Mouse (Mus musculus) neural tube, embryonic 14.5 days (tissue): Measurements from ENCODE around the gene Bmp5. TPM values are rescaled to one million over a fixed set of nuclear protein-coding genes. Genes with fewer than 3 reads are reported as not detected.
A peak's percentile ranks its signal among the peaks of the same experiment; 100 is the strongest.

Source experiments
- ATAC-seq: fragments of 200-750 bp; cut with Nextera tagmentation; 2 replicates; pipeline ENCODE4 v1.8.0; 2017; ENCODE audit warnings: low read depth, mild to moderate bottlenecking, moderate TSS enrichment, moderate library complexity
- H3K27ac ChIP-seq: fragments of 300-500 bp; sonication (generic); 2 replicates; pipeline ENCODE4 v1.5.1; 2014; ENCODE audit warnings: low read depth, mild to moderate bottlenecking, control low read depth, low read length, moderate library complexity, mixed read lengths
- H3K27me3 ChIP-seq: fragments of 300-500 bp; sonication (generic); 2 replicates; pipeline ENCODE4 v1.6.1; 2014; ENCODE audit warnings: low read length; ENCODE audit not compliant: control insufficient read depth, insufficient read depth
- H3K36me3 ChIP-seq: fragments of 300-500 bp; sonication (generic); 2 replicates; pipeline ENCODE4 v1.6.1; 2014; ENCODE audit warnings: low read length, mixed read lengths; ENCODE audit not compliant: control insufficient read depth, insufficient read depth
- H3K4me1 ChIP-seq: fragments of 300-500 bp; sonication (generic); 2 replicates; pipeline ENCODE4 v1.6.1; 2014; ENCODE audit warnings: low read length; ENCODE audit not compliant: control insufficient read depth, insufficient read depth
- H3K4me2 ChIP-seq: fragments of 300-500 bp; sonication (generic); 2 replicates; pipeline ENCODE4 v1.6.1; 2014; ENCODE audit warnings: mild to moderate bottlenecking, low read depth, low read length, control low read depth
- H3K4me3 ChIP-seq: fragments of 300-500 bp; sonication (generic); 2 replicates; pipeline ENCODE4 v1.5.1; 2014; ENCODE audit warnings: low read depth, low read length, control low read depth, mixed read lengths
- H3K9ac ChIP-seq: fragments of 300-500 bp; sonication (generic); replicated peaks from 2 replicates; pipeline ENCODE4 v1.6.1; 2014; ENCODE audit warnings: low read depth, mild to moderate bottlenecking, control low read depth, low read length, mixed read lengths
- H3K9me3 ChIP-seq: fragments of 300-500 bp; sonication (generic); 2 replicates; pipeline ENCODE4 v1.6.1; 2016; ENCODE audit warnings: low read length; ENCODE audit not compliant: control insufficient read depth
- WGBS: fragments of 180-500 bp; shearing (Covaris S2); extraction: QIAGEN DNeasy Blood & Tissue Kit; methylation state at CpG from one replicate; pipeline ENCODE4 v1.1.7; 2014; 5-methylcytosine and 5-hydroxymethylcytosine counted together
- polyA plus RNA-seq: library from polyadenylated mRNA; unstranded; fragments of >200 nt; fragmentation: Nextera tagmentation; extraction: Ambion mirVana; gene quantifications from 2 replicates; pipeline ENCODE4 v1.2.1, GENCODE M21; 2014

Bmp5 gene
- polyA plus RNA-seq, 1 experiment from 2014 or later: 0.28 TPM

- no peaks in the 10 kb centered on the region for H3K27me3 ChIP-seq
- no peaks in the 10 kb centered on the region for H3K9me3 ChIP-seq
- no peaks in the 10 kb centered on the region for H3K4me1 ChIP-seq
- no peak for ATAC-seq
- H3K4me2 ChIP-seq: no peak overlapping the region
- no peak overlapping the region for H3K27ac ChIP-seq
- no peak overlapping the region for H3K4me3 ChIP-seq
- H3K9ac ChIP-seq: no peak overlapping the region
- WGBS: 85% methylated on average over 1 of the region's 1 CpGs
- no peaks in the 10 kb centered on the region for H3K36me3 ChIP-seq
These were observed 40.0 kb downstream of the Bmp5 start for GRCm38 (mm10) chr9:75815161-75815560.

- WGBS: 87% methylated on average over 5 of the region's 5 CpGs
These were observed 43.2 kb downstream of the Bmp5 start for GRCm38 (mm10) chr9:75818400-75818799.

GRCm38 (mm10) chr9:75832468-75832867, 57.3 kb downstream of the Bmp5 start:
- Histone ChIP-seq H3K9ac (no peak overlapping the region), H3K36me3 (no peaks in the 10 kb centered on the region), H3K9me3 (no peaks in the 10 kb centered on the region), H3K27ac (no peak overlapping the region), H3K4me3 (no peak overlapping the region), H3K4me2 (no peak overlapping the region), H3K27me3 (no peaks in the 10 kb centered on the region), H3K4me1 (no peaks in the 10 kb centered on the region)
- ATAC-seq: peak; percentile 41; the same call in 1 of the 2 replicates
- 50% methylated on average over 9 of the region's 9 CpGs for WGBS

More at GRCm38 (mm10) chr9:75818400-75818799, 43.2 kb downstream of the Bmp5 start:
- no peaks in the 10 kb centered on the region for H3K36me3 ChIP-seq
- no peak overlapping the region for H3K9ac ChIP-seq
- H3K27ac ChIP-seq: no peak overlapping the region
- no peak overlapping the region for H3K4me2 ChIP-seq
- H3K27me3 ChIP-seq: no peaks in the 10 kb centered on the region
- no peak overlapping the region for H3K4me3 ChIP-seq
- no peaks in the 10 kb centered on the region for H3K9me3 ChIP-seq
- no peaks in the 10 kb centered on the region for H3K4me1 ChIP-seq
- no peak for ATAC-seq

GRCm38 (mm10) chr9:75833189-75833732, 58.1 kb downstream of the Bmp5 start:
- no peak overlapping the region for H3K9ac ChIP-seq
- no peaks in the 10 kb centered on the region for H3K4me1 ChIP-seq
- H3K27ac ChIP-seq: no peak overlapping the region
- H3K4me2 ChIP-seq: no peak overlapping the region
- H3K4me3 ChIP-seq: no peak overlapping the region
- 79% methylated on average over 5 of the region's 5 CpGs for WGBS
- ATAC-seq: no peak
- H3K9me3 ChIP-seq: no peaks in the 10 kb centered on the region
- no peaks in the 10 kb centered on the region for H3K27me3 ChIP-seq
- no peaks in the 10 kb centered on the region for H3K36me3 ChIP-seq

GRCm38 (mm10) chr9:75839450-75839849, 64.3 kb downstream of the Bmp5 start:
- 59% methylated on average over 3 of the region's 3 CpGs for WGBS
- H3K36me3 ChIP-seq: no peaks in the 10 kb centered on the region
- no peak for ATAC-seq

GRCm38 (mm10) chr9:75840841-75841240, 65.7 kb downstream of the Bmp5 start:
- Histone ChIP-seq H3K4me2 (no peak overlapping the region), H3K9me3 (no peaks in the 10 kb centered on the region), H3K4me3 (no peak overlapping the region), H3K36me3 (no peaks in the 10 kb centered on the region), H3K9ac (no peak overlapping the region), H3K27me3 (no peaks in the 10 kb centered on the region), H3K27ac (no peak overlapping the region), H3K4me1 (no peaks in the 10 kb centered on the region)
- no peak for ATAC-seq
- 85% methylated on average over 6 of the region's 6 CpGs for WGBS

More at GRCm38 (mm10) chr9:75839450-75839849, 64.3 kb downstream of the Bmp5 start:
- Histone ChIP-seq H3K9ac (no peak overlapping the region), H3K4me3 (no peak overlapping the region), H3K9me3 (no peaks in the 10 kb centered on the region), H3K4me1 (no peaks in the 10 kb centered on the region), H3K27ac (no peak overlapping the region), H3K4me2 (no peak overlapping the region), H3K27me3 (no peaks in the 10 kb centered on the region)

- Histone ChIP-seq H3K27ac (no peak overlapping the region), H3K9ac (no peak overlapping the region), H3K27me3 (no peaks in the 10 kb centered on the region), H3K4me3 (no peak overlapping the region), H3K4me2 (no peak overlapping the region), H3K36me3 (no peaks in the 10 kb centered on the region), H3K4me1 (no peaks in the 10 kb centered on the region), H3K9me3 (no peaks in the 10 kb centered on the region)
- ATAC-seq: no peak
These were observed 70.8 kb downstream of the Bmp5 start for GRCm38 (mm10) chr9:75846010-75846409.

- Histone ChIP-seq H3K4me2 (no peak overlapping the region), H3K4me3 (no peak overlapping the region), H3K27ac (no peak overlapping the region), H3K27me3 (no peaks in the 10 kb centered on the region), H3K4me1 (no peaks in the 10 kb centered on the region), H3K9me3 (no peaks in the 10 kb centered on the region), H3K9ac (no peak overlapping the region), H3K36me3 (no peaks in the 10 kb centered on the region)
- 59% methylated on average over 5 of the region's 5 CpGs for WGBS
- no peak for ATAC-seq
These were observed 75.6 kb downstream of the Bmp5 start for GRCm38 (mm10) chr9:75850670-75851228.

- H3K9ac ChIP-seq: no peak overlapping the region
- no peaks in the 10 kb centered on the region for H3K9me3 ChIP-seq
- no peak overlapping the region for H3K4me3 ChIP-seq
- 88% methylated on average over 3 of the region's 3 CpGs for WGBS
- H3K36me3 ChIP-seq: no peaks in the 10 kb centered on the region
- H3K27ac ChIP-seq: no peak overlapping the region
- H3K27me3 ChIP-seq: no peaks in the 10 kb centered on the region
- no peaks in the 10 kb centered on the region for H3K4me1 ChIP-seq
- no peak for ATAC-seq
- H3K4me2 ChIP-seq: no peak overlapping the region
These were observed 83.0 kb downstream of the Bmp5 start for GRCm38 (mm10) chr9:75858161-75858560.
